Mouse (Mus musculus) liver, embryonic 14.5 days (tissue): ENCODE results near the gene Krtap12-1.

ENCODE experiments used
- CTCF ChIP-seq: IDR thresholded peaks from 2 replicates; pipeline ENCODE4 v1.5.1; 2016; ENCODE audit warnings: antibody characterized with exemption, low read depth, control low read depth
- EP300 ChIP-seq: IDR thresholded peaks from 2 replicates; pipeline ENCODE4 v1.6.1; 2016; ENCODE audit warnings: antibody characterized with exemption, low read depth

DNA sequence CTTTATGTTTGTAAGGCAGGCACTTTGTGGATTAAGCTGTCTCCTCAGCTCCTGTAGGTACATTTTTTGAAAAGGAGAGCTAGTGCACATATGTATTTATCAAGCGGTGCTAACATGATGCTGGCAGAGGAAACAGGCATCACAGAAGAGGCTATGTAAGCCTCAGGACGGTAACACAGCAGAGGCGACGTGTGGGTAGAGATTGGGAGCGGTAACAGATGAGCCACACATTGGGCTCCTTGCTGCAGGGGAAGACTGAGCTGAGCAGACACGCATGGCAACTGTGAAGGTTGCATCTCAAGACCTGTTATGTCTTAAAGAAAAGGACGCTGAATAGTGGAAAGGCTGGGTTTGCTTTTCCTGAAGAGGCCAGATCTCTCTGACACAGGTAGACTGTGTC lies 37.4 kb upstream of the Krtap12-1 start:
- TF ChIP-seq CTCF (no peak), EP300 (no peak)
